Mouse (Mus musculus): ENCODE measurements around the gene Nup160. TPM values are rescaled to one million over a fixed set of nuclear protein-coding genes. Genes with fewer than 3 reads are reported as not detected.

Gene Nup160
- polyA plus RNA-seq, 1 experiment, result 15.1 TPM

DNA sequence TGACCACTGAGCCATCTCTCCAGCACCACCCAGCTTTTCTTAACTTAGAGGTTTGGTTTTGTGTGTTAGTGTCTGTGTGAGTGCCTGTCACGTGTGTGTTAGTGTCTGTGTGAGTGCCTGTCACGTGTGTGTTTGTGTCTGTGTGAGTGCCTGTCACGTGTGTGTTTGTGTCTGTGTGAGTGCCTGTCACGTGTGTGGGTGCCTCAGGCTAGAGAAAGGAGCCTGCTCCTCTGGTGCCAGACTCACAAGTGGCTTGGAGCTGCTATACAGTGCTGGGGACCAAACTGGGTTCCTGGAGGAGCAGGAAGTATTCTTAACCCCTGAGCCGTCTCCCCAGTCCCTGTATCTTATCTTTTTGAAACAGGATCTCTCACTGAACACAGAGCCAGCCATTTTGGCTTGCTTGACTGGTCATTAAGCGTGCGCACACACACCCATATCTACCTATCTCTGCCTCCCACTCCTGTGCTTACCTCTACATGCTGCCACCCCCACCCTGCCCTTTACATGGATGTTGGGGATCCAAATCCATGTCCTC lies 38.6 kb downstream of the Nup160 start:
- TF ChIP-seq USF1 (IDR thresholded peaks at IDR 0.05; ENCODE audit: low read depth) (no peak), MAX (IDR thresholded peaks at IDR 0.05) (no peak)
- Histone ChIP-seq H3K4me3 (ENCODE audit: insufficient read depth, poor library complexity, severe bottlenecking) (no peak overlapping the region), H3K27me3 (ENCODE audit: control insufficient read depth, insufficient read depth, insufficient read length) (no peaks in the 10 kb centered on the region)

DNA sequence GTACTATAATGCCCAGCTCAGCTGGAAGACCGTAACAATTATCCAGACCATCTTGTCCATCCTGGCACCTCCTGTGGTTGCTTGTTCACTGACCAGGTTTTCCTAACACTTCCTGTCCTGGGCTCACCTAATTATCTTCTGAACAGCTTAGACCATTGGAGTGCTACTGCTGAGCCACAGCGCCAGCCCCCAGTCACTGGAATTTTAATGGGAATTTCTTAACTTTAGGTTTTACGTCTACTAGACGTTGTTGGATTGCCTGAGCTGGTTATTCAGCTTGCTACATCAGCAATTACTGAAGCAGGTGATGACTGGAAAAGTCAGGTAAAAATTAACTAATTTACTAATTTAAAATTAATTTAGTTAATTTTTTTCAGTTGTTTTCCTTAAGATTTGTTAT lies 40.4 kb downstream of the Nup160 start:
- Histone ChIP-seq H3K79me3 (ENCODE audit: low read depth) (no peaks in the 10 kb centered on the region), H3ac (ENCODE audit: control insufficient read depth, insufficient read length, low read depth) (no peak overlapping the region), H3K4me3 (ENCODE audit: insufficient read depth, poor library complexity, severe bottlenecking) (no peak overlapping the region), H3K79me2 (ENCODE audit: control insufficient read depth, insufficient read depth) (no peaks in the 10 kb centered on the region), H3K36me3 (ENCODE audit: control insufficient read depth, insufficient read depth) (peaks cover 96% of the 10 kb centered on the region), H3K27me3 (ENCODE audit: control insufficient read depth, insufficient read depth, insufficient read length) (no peaks in the 10 kb centered on the region)
- no peak for TF ChIP-seq FOSL1 (IDR thresholded peaks at IDR 0.05; ENCODE audit: insufficient read depth, low read length, poor library complexity, severe bottlenecking)
- TF ChIP-seq MYOG (IDR thresholded peaks at IDR 0.05; ENCODE audit: control insufficient read depth, extremely low read depth, insufficient read length), result no peak
- no peak for TF ChIP-seq CTCF (IDR thresholded peaks at IDR 0.05; ENCODE audit: control insufficient read depth, insufficient read depth, insufficient read length)
- no peak for TF ChIP-seq CEBPB (IDR thresholded peaks at IDR 0.05; ENCODE audit: low read depth)
- no peak for TF ChIP-seq MAX (IDR thresholded peaks at IDR 0.05)
- TF ChIP-seq USF1 (IDR thresholded peaks at IDR 0.05; ENCODE audit: low read depth), result no peak
- TF ChIP-seq MYOD1 (IDR thresholded peaks at IDR 0.05; ENCODE audit: control insufficient read depth, insufficient read length, low read depth), result no peak

More for the DNA sequence above, 38.6 kb downstream of the Nup160 start:
- Histone ChIP-seq H3K36me3 (ENCODE audit: control insufficient read depth, insufficient read depth) (peaks cover 95% of the 10 kb centered on the region), H3K79me2 (ENCODE audit: control insufficient read depth, insufficient read depth) (no peaks in the 10 kb centered on the region), H3ac (ENCODE audit: control insufficient read depth, insufficient read length, low read depth) (no peak overlapping the region), H3K79me3 (ENCODE audit: low read depth) (no peaks in the 10 kb centered on the region)

DNA sequence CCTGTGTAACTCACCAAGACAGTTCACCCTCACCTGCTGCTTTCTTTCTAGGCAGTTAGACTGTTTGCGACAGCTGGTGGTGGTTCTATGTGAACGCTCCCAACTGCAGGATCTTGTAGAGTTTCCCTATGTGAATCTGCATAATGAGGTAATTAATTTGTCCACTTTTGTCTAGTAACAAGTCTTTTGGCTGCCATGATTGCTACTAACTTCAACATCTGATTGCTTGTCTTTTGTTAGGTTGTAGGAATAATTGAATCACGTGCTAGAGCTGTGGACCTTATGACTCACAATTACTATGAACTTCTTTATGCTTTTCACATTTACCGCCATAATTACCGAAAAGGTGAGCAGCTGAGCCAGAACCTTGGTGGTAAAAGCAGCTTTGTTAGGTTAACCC lies 40.9 kb downstream of the Nup160 start:
- H3K27me3 ChIP-seq (ENCODE audit: control insufficient read depth, insufficient read depth, insufficient read length), result no peaks in the 10 kb centered on the region
- TF ChIP-seq MYOD1 (IDR thresholded peaks at IDR 0.05; ENCODE audit: control insufficient read depth, insufficient read length, low read depth) (no peak), FOSL1 (IDR thresholded peaks at IDR 0.05; ENCODE audit: insufficient read depth, low read length, poor library complexity, severe bottlenecking) (no peak), MAX (IDR thresholded peaks at IDR 0.05) (no peak), USF1 (IDR thresholded peaks at IDR 0.05; ENCODE audit: low read depth) (no peak), CEBPB (IDR thresholded peaks at IDR 0.05; ENCODE audit: low read depth) (no peak), MYOG (IDR thresholded peaks at IDR 0.05; ENCODE audit: control insufficient read depth, extremely low read depth, insufficient read length) (no peak), CTCF (IDR thresholded peaks at IDR 0.05; ENCODE audit: control insufficient read depth, insufficient read depth, insufficient read length) (no peak)
- no peaks in the 10 kb centered on the region for H3K79me2 ChIP-seq (ENCODE audit: control insufficient read depth, insufficient read depth)
- H3K36me3 ChIP-seq (ENCODE audit: control insufficient read depth, insufficient read depth), result peaks cover 96% of the 10 kb centered on the region
- H3ac ChIP-seq (ENCODE audit: control insufficient read depth, insufficient read length, low read depth), result no peak overlapping the region
- no peaks in the 10 kb centered on the region for H3K79me3 ChIP-seq (ENCODE audit: low read depth)
- no peak overlapping the region for H3K4me3 ChIP-seq (ENCODE audit: insufficient read depth, poor library complexity, severe bottlenecking)

DNA sequence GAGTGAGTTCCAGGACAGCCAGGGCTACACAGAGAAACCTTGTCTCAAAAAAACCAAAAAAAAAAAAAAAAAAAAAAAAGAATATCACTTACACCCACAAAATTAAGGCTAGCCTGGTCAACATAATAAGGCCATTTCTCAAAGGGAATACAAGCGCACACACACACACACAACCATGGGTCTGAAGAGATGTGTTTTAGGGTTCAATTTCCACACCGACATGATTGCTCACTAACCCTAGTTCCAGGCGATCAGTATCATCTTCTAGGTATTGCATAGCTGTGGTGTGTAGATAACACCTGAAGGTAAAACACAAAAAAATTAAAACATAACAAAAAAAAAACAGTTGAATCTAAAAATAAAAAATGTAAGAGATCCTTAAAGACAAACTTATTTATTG lies 49.8 kb downstream of the Nup160 start:
- Histone ChIP-seq H3K36me3 (ENCODE audit: control insufficient read depth, insufficient read depth) (peaks cover 99% of the 10 kb centered on the region), H3K79me2 (ENCODE audit: control insufficient read depth, insufficient read depth) (no peaks in the 10 kb centered on the region), H3K79me3 (ENCODE audit: low read depth) (no peaks in the 10 kb centered on the region), H3K27me3 (ENCODE audit: control insufficient read depth, insufficient read depth, insufficient read length) (no peaks in the 10 kb centered on the region), H3ac (ENCODE audit: control insufficient read depth, insufficient read length, low read depth) (no peak overlapping the region), H3K4me3 (ENCODE audit: insufficient read depth, poor library complexity, severe bottlenecking) (no peak overlapping the region)
- TF ChIP-seq MYOD1 (IDR thresholded peaks at IDR 0.05; ENCODE audit: control insufficient read depth, insufficient read length, low read depth) (no peak), CTCF (IDR thresholded peaks at IDR 0.05; ENCODE audit: control insufficient read depth, insufficient read depth, insufficient read length) (no peak), MAX (IDR thresholded peaks at IDR 0.05) (no peak), USF1 (IDR thresholded peaks at IDR 0.05; ENCODE audit: low read depth) (no peak), MYOG (IDR thresholded peaks at IDR 0.05; ENCODE audit: control insufficient read depth, extremely low read depth, insufficient read length) (no peak), FOSL1 (IDR thresholded peaks at IDR 0.05; ENCODE audit: insufficient read depth, low read length, poor library complexity, severe bottlenecking) (no peak)

DNA sequence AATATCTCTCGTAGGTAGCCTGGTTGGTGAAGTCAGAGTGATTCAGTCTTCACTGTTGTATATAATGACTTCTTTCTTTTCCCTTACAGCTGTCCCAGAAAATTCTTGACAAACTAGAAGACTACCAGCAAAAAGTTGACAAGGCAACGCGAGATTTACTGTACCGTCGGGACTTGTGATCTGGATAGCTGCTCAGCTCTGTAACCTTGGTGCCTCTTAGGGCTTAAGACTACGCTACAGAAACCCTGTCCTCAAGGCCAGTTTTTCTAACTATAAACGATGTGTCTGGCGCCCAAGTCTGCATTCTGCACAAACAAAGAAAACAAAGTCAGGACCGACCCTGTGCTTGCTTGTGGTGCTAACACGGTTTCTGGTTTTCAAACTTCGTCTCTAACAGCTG lies 58.3 kb downstream of the Nup160 start:
- peaks cover 85% of the 10 kb centered on the region for H3K36me3 ChIP-seq (ENCODE audit: control insufficient read depth, insufficient read depth)
- TF ChIP-seq FOSL1 (IDR thresholded peaks at IDR 0.05; ENCODE audit: insufficient read depth, low read length, poor library complexity, severe bottlenecking) (no peak), USF1 (IDR thresholded peaks at IDR 0.05; ENCODE audit: low read depth) (no peak), CEBPB (IDR thresholded peaks at IDR 0.05; ENCODE audit: low read depth) (no peak), MYOD1 (IDR thresholded peaks at IDR 0.05; ENCODE audit: control insufficient read depth, insufficient read length, low read depth) (no peak), CTCF (IDR thresholded peaks at IDR 0.05; ENCODE audit: control insufficient read depth, insufficient read depth, insufficient read length) (no peak), MYOG (IDR thresholded peaks at IDR 0.05; ENCODE audit: control insufficient read depth, extremely low read depth, insufficient read length) (no peak)
- no peaks in the 10 kb centered on the region for H3K79me2 ChIP-seq (ENCODE audit: control insufficient read depth, insufficient read depth)
- no peaks in the 10 kb centered on the region for H3K27me3 ChIP-seq (ENCODE audit: control insufficient read depth, insufficient read depth, insufficient read length)
- no peak overlapping the region for H3K4me3 ChIP-seq (ENCODE audit: insufficient read depth, poor library complexity, severe bottlenecking)
- H3K79me3 ChIP-seq (ENCODE audit: low read depth), result no peaks in the 10 kb centered on the region
- no peak overlapping the region for H3ac ChIP-seq (ENCODE audit: control insufficient read depth, insufficient read length, low read depth)

DNA sequence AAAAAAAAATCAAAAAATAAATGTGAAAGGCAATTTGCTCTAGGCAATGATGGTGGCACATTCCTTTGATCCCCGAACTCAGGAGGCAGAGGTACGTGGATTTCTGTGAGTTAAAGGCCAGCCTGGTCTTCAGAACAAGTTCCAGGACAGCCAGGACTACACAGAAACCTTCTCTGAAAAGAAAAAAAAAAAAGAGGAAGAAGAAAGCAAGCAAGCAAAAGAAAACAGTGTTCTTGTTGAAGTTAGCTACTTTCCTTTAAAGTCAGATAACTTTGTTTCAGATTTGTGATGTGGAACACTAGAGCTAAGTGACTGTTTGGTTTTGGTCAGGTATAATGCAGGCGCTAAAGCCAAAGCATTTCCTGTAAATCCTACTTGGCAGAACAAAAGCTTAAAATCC lies 61.8 kb downstream of the Nup160 start:
- Histone ChIP-seq H3K79me2 (ENCODE audit: control insufficient read depth, insufficient read depth) (no peaks in the 10 kb centered on the region), H3ac (ENCODE audit: control insufficient read depth, insufficient read length, low read depth) (no peak overlapping the region), H3K4me3 (ENCODE audit: insufficient read depth, poor library complexity, severe bottlenecking) (no peak overlapping the region), H3K79me3 (ENCODE audit: low read depth) (no peaks in the 10 kb centered on the region), H3K27me3 (ENCODE audit: control insufficient read depth, insufficient read depth, insufficient read length) (no peaks in the 10 kb centered on the region), H3K36me3 (ENCODE audit: control insufficient read depth, insufficient read depth) (peaks cover 51% of the 10 kb centered on the region)
- TF ChIP-seq USF1 (IDR thresholded peaks at IDR 0.05; ENCODE audit: low read depth) (no peak), FOSL1 (IDR thresholded peaks at IDR 0.05; ENCODE audit: insufficient read depth, low read length, poor library complexity, severe bottlenecking) (no peak), MYOG (IDR thresholded peaks at IDR 0.05; ENCODE audit: control insufficient read depth, extremely low read depth, insufficient read length) (no peak), MAX (IDR thresholded peaks at IDR 0.05) (no peak), MYOD1 (IDR thresholded peaks at IDR 0.05; ENCODE audit: control insufficient read depth, insufficient read length, low read depth) (no peak), CTCF (IDR thresholded peaks at IDR 0.05; ENCODE audit: control insufficient read depth, insufficient read depth, insufficient read length) (no peak), CEBPB (IDR thresholded peaks at IDR 0.05; ENCODE audit: low read depth) (no peak)
